8 mouse cellular contexts compared by ENCODE assay signal in the genomic region with DNA sequence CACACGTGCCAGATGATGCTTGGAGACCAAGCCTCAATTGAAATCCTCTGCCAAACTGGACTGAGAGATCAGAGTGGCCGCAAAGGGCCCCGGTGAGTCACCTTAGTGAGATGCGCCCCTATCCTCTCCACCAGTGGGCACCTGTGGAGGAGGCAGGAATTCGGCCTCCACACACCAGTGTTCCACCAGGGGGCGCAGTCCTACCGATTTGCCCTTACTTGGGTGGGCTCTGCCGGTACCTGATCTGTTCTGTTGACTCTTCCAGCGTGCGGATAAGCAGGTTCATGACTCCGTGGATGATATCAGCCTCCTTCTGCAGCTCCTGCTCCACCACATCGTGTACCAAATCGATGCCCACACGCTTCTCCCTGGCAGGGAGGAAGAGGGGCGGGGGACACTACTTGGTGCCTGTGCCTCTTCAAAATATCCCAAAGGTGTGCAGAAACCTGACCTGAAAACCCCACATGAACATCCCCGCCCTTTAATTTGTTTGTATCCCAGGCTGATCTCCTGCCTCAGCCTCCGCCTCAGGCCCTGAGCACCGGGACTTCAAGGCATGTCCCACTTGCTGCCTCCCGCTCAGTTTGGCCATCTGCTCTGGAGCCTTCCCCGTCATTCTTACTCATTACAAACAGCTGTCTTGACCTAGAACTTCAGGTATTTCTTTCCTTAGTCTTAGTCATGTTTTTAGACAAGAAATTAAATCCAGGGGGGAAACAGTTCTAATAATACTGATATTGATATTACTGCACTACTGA. TPM values are rescaled to one million over a fixed set of nuclear protein-coding genes. Genes with fewer than 3 reads are reported as not detected.
DNase-seq lines count a peak whose midpoint lies in the region; ATAC-seq and TF ChIP-seq lines count a peak whose summit lies in the region.

No protein-coding gene starts in this region.

- H3K27ac ChIP-seq in heart, adult 2 months: no peak overlapping the region
- no peak overlapping the region for H3K27ac ChIP-seq in liver, adult 2 months (replicated peaks; ENCODE audit: insufficient read depth, low read depth, low read length)
- H3K27ac ChIP-seq in stomach, embryonic 14.5 days (ENCODE audit: low read length): no peak overlapping the region

- no peak overlapping the region; the same call in 1 of the 2 replicates for H3K4me2 ChIP-seq in stomach, embryonic 14.5 days (replicated peaks; ENCODE audit: low read depth, low read length)

- no peaks in the 10 kb centered on the region for H3K36me3 ChIP-seq in heart, adult 2 months (ENCODE audit: control insufficient read depth, insufficient read depth, low read length)
- no peaks in the 10 kb centered on the region for H3K36me3 ChIP-seq in liver, adult 2 months (ENCODE audit: control insufficient read depth, insufficient read depth, low read length)
- H3K36me3 ChIP-seq in stomach, embryonic 14.5 days (ENCODE audit: control insufficient read depth, insufficient read depth, low read length): no peaks in the 10 kb centered on the region

- no peak overlapping the region for H3K4me3 ChIP-seq in heart, adult 2 months
- no peak overlapping the region for H3K4me3 ChIP-seq in liver, adult 2 months (ENCODE audit: insufficient read depth, low read depth, low read length)
- no peak overlapping the region for H3K4me3 ChIP-seq in stomach, embryonic 14.5 days (ENCODE audit: low read depth, low read length)

- intact Hi-C loops in heart, adult 2 months (cut with DNase I): loop anchor here (1.0 kb wide), 1 partner anchor 74 kb away; no protein-coding TSS in a partner anchor

- peaks cover 2% of the 10 kb centered on the region for H3K4me1 ChIP-seq in heart, adult 2 months (ENCODE audit: control insufficient read depth, insufficient read depth, low read length)
- H3K4me1 ChIP-seq in liver, adult 2 months (ENCODE audit: control insufficient read depth, insufficient read depth, low read length): no peaks in the 10 kb centered on the region
- no peaks in the 10 kb centered on the region for H3K4me1 ChIP-seq in stomach, embryonic 14.5 days (ENCODE audit: control insufficient read depth, insufficient read depth, low read length)

- H3K79me2 ChIP-seq in heart, adult 2 months (replicated peaks; ENCODE audit: control insufficient read depth, insufficient read depth, low read length): no peaks in the 10 kb centered on the region
- H3K79me2 ChIP-seq in liver, adult 2 months (ENCODE audit: control insufficient read depth, insufficient read depth, low read length): no peaks in the 10 kb centered on the region

- no peak for ATAC-seq in cerebellum, adult (ENCODE audit: insufficient number of reproducible peaks, low FRiP score, low TSS enrichment)
- peak; percentile 79 for ATAC-seq in monocyte, adult 5-6 weeks (replicated peaks; ENCODE audit: insufficient number of reproducible peaks, low FRiP score, low TSS enrichment, poor library complexity, severe bottlenecking)
- ATAC-seq in stomach, embryonic 14.5 days (ENCODE audit: insufficient number of reproducible peaks, insufficient read depth, low FRiP score, low read depth): peak; percentile 54; the same call in 1 of the 2 replicates

- H3K9me3 ChIP-seq in stomach, embryonic 14.5 days (ENCODE audit: control insufficient read depth, low read depth, low read length): no peaks in the 10 kb centered on the region

- TF ChIP-seq EP300 in heart, adult 2 months (IDR thresholded peaks at IDR 0.05; ENCODE audit: insufficient read depth, low read depth, low read length): 0 out of 2 replicates have a peak, but pooled peaks have one; percentile 21

- TF ChIP-seq POLR2A in heart, adult 2 months (IDR thresholded peaks at IDR 0.05; ENCODE audit: insufficient read depth, low read depth, low read length): no peak
- no peak for TF ChIP-seq POLR2A in liver, adult 2 months (IDR thresholded peaks at IDR 0.05; ENCODE audit: extremely low read depth, insufficient read depth, low read length)

- peak; percentile 20 for DNase-seq in cerebellum, adult 11-12 months
- DNase-seq in embryo, embryonic 9.5 days (ENCODE audit: extremely low spot score): peak; percentile 73
- peak; percentile 68 to 85 for DNase-seq in heart, adult 2 months
- DNase-seq in kidney, adult 9 months: peak; percentile 70
- peak; percentile 13 for DNase-seq in liver, adult 2 months (ENCODE audit: extremely low read depth, low read depth, low spot score)

- no peaks in the 10 kb centered on the region for H3K27me3 ChIP-seq in heart, adult 2 months (ENCODE audit: control insufficient read depth, insufficient read depth, low read length)
- H3K27me3 ChIP-seq in liver, adult 2 months (ENCODE audit: control insufficient read depth, insufficient read depth, low read length): no peaks in the 10 kb centered on the region
- H3K27me3 ChIP-seq in stomach, embryonic 14.5 days (ENCODE audit: control insufficient read depth, insufficient read depth, low read length): no peaks in the 10 kb centered on the region

- no peak overlapping the region for H3K9ac ChIP-seq in heart, adult 2 months (ENCODE audit: low read depth, low read length)
- no peak overlapping the region for H3K9ac ChIP-seq in liver, adult 2 months (ENCODE audit: low read depth, low read length)
- no peak overlapping the region for H3K9ac ChIP-seq in stomach, embryonic 14.5 days (replicated peaks; ENCODE audit: low read depth, low read length)

- WGBS in heart, adult 2 months: 24% methylated on average over 20 of the region's 20 CpGs
- WGBS in liver, adult 2 months: 26% methylated on average over 20 of the region's 20 CpGs
- WGBS in stomach, embryonic 14.5 days: 24% methylated on average over 20 of the region's 20 CpGs

- TF ChIP-seq CTCF in heart, adult 2 months (IDR thresholded peaks at IDR 0.05): peak; percentile 98; the same call in 1 of the 2 replicates
- TF ChIP-seq CTCF in liver, adult 2 months (IDR thresholded peaks at IDR 0.05; ENCODE audit: low read depth, low read length): peak; percentile 92

RNA-seq across cellular contexts. Expression of a gene that starts 7.1 kb away (rescaled TPM):
- total RNA-seq in heart, adult 2 months (2021): not detected
- polyA plus RNA-seq in heart, adult 2 months (2012; rRNA removed): 0.49 TPM in 1 of 2 replicates, not detected in the other
- total RNA-seq in liver, adult 2 months (2014; rRNA removed): not detected in 2 replicates
- polyA plus RNA-seq in liver, adult 2 months (2012; rRNA removed): not detected in 2 replicates
- total RNA-seq in monocyte, adult 5-6 weeks (2017): not detected in 3 replicates
- 0.18 and 1.2 TPM in 2 replicates for polyA plus RNA-seq in stomach, embryonic 14.5 days (2014; fragmentation: Nextera tagmentation; extraction: Ambion mirVana)

RNA-seq across cellular contexts. Expression of a gene that starts 40.9 kb away (rescaled TPM):
- not detected for total RNA-seq in heart, adult 2 months (2021)
- polyA plus RNA-seq in heart, adult 2 months (2012; rRNA removed): 0.23 TPM in 2 replicates
- not detected in 2 replicates for total RNA-seq in liver, adult 2 months (2014; rRNA removed)
- polyA plus RNA-seq in liver, adult 2 months (2012; rRNA removed): not detected in 2 replicates
- 0.29 to 0.57 TPM in 2 of 3 replicates, not detected in the other for total RNA-seq in monocyte, adult 5-6 weeks (2017)
- polyA plus RNA-seq in stomach, embryonic 14.5 days (2014; fragmentation: Nextera tagmentation; extraction: Ambion mirVana): not detected in 2 replicates

RNA-seq across cellular contexts. Expression of a gene that starts 53.7 kb away (rescaled TPM):
- 10 to 100 TPM in 1 of 2 experiments, 1 to 10 TPM in 1; 9.7 to 10.6 TPM for total RNA-seq in heart, adult 2 months (2021)
- 21.8 and 52.4 TPM in 2 replicates for polyA plus RNA-seq in heart, adult 2 months (2012; rRNA removed)
- 5.2 and 7.4 TPM in 2 replicates for total RNA-seq in liver, adult 2 months (2014; rRNA removed)
- polyA plus RNA-seq in liver, adult 2 months (2012; rRNA removed): 15.5 and 17.6 TPM in 2 replicates
- total RNA-seq in monocyte, adult 5-6 weeks (2017): 21.7 to 46.0 TPM (median 28.6 TPM) in 3 replicates
- 3.7 and 4.4 TPM in 2 replicates for polyA plus RNA-seq in stomach, embryonic 14.5 days (2014; fragmentation: Nextera tagmentation; extraction: Ambion mirVana)

RNA-seq across cellular contexts. Expression of a gene that starts 56.4 kb away (rescaled TPM):
- 10 to 100 TPM; 13.1 to 14.3 TPM for total RNA-seq in heart, adult 2 months (2021)
- polyA plus RNA-seq in heart, adult 2 months (2012; rRNA removed): 12.7 and 18.9 TPM in 2 replicates
- total RNA-seq in liver, adult 2 months (2014; rRNA removed): 0.47 and 0.55 TPM in 2 replicates
- polyA plus RNA-seq in liver, adult 2 months (2012; rRNA removed): 0.43 and 0.93 TPM in 2 replicates
- not detected in 3 replicates for total RNA-seq in monocyte, adult 5-6 weeks (2017)
- 28.8 and 31.6 TPM in 2 replicates for polyA plus RNA-seq in stomach, embryonic 14.5 days (2014; fragmentation: Nextera tagmentation; extraction: Ambion mirVana)

Comparison
In these comparisons a context has a peak if more than half of its experiments do, and no peak if none do; other contexts are left out.
1. DNase-seq: peak in every context shown above with its lines; median percentile 76 in heart, adult 2 months; 73 in embryo, embryonic 9.5 days; 70 in kidney, adult 9 months; 20 in cerebellum, adult 11-12 months; 13 in liver, adult 2 months.